Mouse (Mus musculus): Measurements from ENCODE around the gene Gm37240.
"Not testable (repeated sequence)": the region's sequence is repeated elsewhere in the genome, so short reads cannot be mapped to it uniquely, and the experiment has no call there.

Gm37240 gene

DNA sequence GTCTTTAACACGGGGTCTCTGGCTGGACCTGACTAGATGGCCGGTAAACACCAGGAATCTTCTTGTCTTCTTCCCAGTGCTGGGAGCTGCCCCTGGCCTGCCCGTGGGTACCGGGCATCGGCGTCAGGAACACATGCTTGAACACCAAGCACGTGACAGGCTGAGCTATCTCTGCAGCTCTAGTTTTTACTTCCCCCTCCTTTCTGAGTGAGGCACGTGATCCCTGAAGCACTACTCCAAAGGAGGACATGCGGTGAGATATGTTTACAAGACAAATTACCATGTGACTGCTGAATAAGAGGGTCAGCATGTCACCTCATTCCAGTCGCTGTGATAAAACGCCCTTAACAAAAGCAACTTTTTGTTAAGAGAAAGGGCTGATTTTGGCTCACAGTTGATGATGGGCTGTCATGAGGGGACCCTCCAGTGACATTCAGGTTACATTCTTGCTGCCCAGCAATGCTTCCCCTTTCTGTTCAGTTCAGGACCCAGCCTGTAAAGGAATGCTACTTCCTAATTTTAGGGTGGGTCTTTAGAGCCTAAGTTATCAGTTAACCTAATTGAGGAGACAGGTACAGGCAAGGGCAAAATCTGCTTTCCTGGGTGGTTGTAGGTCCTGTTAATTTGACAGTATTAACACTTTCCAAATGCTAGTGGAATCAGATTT lies 1003.4 kb downstream of the Gm37240 start:
- DNase-seq (ENCODE audit: low spot score): peak; percentile 80

DNA sequence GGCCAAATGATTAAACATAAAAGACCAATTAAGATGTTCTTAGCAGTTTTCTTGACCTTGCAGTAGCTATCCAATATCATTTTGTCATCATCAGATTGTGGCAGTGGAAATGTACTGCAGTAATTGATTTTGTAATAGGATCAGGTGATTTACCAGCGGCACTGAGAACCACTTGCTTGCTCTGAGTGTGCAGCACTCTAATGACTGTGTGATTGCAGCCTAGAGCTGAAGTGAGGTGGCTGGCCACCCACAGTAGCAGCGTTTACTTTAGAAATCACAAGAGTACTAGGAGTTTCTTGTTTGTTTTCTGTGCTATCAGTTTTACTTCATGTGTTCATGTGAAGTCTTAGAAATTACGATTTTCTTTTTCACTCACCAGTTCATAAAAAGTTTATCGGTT lies 1011.1 kb downstream of the Gm37240 start:
- peak; percentile 60 for DNase-seq (ENCODE audit: low spot score)

GRCm38 (mm10) chr3:84875306-84875705 lies 1012.0 kb downstream of the Gm37240 start:
- peak; percentile 48 for DNase-seq (ENCODE audit: low spot score)

- no peak for DNase-seq (ENCODE audit: low spot score)
Observed at GRCm38 (mm10) chr3:84870126-84870525, 1017.2 kb downstream of the Gm37240 start.

DNA sequence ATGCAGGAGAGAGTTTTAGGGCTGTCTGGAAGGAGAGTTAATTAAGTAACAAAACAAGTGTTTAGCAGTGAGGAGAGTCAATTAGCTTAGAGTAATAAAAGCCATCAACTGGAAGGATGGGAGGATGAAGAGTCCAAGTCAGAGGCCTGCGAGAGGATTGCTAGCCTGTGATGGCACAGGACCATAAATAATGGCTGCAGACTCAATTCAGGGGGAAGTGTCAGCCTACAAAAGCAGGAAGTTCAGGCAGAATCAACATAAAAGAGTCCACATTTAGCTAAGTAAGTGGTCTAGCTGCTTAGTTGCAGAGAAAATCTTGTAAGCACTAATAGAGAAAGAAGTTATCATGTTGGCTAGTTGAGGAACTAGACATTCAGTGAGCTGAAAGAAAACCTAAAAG lies 1019.3 kb downstream of the Gm37240 start:
- DNase-seq (ENCODE audit: low spot score): no peak

DNA sequence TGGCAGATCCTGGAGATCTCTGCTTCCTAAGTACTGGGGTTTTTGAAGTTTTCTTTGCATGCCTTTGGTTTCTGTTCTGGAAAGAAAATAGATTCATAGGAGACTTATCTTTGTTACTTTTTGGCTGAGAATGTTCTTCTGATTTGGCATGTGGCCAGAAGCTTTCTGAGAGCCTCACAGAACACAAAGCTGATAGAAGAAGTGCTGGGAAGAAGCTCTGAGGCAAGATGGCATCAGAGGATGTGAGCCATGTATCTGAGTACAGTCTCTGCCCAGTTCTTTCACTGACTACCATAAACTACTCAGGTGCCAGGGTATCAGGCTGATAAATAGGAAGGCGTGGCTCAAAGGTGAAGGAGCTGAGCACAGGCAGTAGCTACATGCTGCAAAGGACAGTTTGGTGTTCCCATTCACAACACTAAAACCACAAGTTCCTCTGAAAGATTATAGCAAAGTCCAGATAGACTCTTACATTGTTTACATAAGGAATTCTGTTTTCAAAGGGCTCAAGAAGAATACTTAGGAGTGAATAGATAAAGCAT lies 1019.8 kb downstream of the Gm37240 start:
- DNase-seq (ENCODE audit: low spot score): no peak

DNA sequence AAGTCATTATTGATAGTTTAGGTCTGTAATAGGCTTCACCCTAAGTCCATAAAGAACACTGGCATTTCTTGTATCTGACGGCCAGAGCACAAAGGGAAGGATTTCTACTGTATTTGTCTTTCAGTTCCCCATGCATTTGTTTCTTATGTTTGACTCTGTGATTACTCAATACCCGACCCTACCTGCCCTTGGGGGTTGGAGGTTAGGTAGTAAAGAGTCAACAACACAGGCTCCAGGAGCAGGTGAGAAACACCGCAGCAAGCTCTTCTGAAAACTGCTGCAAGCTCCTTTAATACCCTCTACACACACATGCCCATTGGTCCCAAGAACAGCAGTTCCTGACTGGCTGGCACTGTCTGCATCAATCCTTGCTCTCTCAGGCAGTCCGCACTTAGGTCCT lies 1020.5 kb downstream of the Gm37240 start:
- DNase-seq (ENCODE audit: low spot score): no peak

- DNase-seq (ENCODE audit: low spot score): no peak
Observed at GRCm38 (mm10) chr3:84865684-84866083, 1021.6 kb downstream of the Gm37240 start.

GRCm38 (mm10) chr3:84861817-84862216 lies 1025.5 kb downstream of the Gm37240 start:
- DNase-seq (ENCODE audit: low spot score): not testable (repeated sequence)

DNA sequence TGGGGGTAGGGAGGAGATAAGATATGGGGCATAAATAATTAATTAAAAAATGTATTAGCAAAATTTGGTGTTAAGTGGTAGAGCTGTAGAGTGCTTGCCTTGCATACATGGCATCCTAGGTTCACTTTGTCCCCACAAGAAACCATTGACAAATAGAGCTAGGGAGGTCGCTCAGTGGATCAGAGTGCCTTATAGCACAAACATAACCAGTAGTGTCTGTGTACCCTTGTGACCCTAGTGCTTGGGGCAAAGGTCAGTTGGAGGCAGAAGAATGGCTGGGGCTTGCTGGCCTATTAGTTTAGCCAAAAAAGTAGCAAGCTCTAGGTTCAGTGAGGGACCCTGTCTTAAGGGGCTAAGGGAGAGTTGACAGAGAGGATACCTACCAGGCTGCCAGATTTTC lies 1026.6 kb downstream of the Gm37240 start:
- DNase-seq (ENCODE audit: low spot score): no peak

DNA sequence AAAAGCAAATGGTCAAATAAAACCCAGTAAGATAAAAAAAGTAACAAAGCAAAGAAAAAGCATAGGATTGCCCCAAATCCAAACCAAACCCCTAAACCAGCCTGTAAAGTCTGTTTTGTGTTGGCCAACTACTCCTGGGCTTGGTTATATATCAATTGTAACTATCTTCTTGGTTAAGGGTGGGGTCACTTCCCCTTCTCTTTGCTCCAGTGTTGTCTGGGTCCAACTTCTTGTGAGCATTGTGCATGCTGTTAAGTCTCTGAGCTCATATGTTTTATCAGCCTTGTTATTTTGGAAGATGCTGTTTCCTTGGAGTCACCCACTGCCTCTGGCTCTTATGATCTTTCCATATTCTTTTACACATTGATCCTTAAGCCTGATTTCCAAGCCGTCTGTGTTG lies 1032.9 kb downstream of the Gm37240 start:
- no peak for DNase-seq (ENCODE audit: low spot score)

GRCm38 (mm10) chr3:84852877-84853276 lies 1034.4 kb downstream of the Gm37240 start:
- peak; percentile 70 for DNase-seq (ENCODE audit: low spot score)

DNA sequence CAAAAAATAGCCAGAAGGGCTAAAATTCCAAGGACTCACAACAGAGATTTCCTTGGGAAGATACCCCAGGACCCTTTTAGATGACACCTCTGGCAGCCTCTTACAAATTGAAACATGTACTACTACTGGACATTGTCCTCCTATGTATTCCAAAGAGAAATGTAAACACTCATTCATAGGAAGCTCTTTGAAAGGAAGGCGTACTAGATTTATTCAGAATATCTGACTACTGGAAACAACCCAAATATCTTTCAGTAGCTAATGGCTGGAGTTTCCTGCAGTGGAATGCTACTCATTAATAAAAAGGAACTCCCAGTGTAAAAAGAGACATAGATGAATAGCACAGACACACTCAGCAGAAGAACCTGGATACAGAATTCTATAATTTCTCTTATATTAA lies 1035.5 kb downstream of the Gm37240 start:
- no peak for DNase-seq (ENCODE audit: low spot score)

DNA sequence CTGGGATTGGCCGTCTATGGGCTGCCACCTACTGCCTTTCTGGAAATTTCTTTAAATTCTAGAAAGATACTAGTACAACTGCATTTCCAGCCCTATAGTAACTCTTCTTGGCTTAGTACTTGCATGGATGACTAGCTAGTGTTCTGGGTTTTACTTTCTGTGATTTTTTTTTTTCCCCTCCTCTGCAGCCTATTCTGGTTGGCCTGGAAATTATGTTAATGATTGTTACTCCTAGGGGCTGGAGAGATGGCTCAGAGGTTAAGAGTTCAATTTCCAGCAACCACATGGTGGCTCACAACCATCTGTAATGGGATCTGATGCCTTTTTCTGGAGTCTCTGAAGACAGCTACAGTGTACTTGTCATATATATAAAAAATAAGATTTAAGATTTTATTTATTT lies 1036.9 kb downstream of the Gm37240 start:
- no peak for DNase-seq (ENCODE audit: low spot score)

DNA sequence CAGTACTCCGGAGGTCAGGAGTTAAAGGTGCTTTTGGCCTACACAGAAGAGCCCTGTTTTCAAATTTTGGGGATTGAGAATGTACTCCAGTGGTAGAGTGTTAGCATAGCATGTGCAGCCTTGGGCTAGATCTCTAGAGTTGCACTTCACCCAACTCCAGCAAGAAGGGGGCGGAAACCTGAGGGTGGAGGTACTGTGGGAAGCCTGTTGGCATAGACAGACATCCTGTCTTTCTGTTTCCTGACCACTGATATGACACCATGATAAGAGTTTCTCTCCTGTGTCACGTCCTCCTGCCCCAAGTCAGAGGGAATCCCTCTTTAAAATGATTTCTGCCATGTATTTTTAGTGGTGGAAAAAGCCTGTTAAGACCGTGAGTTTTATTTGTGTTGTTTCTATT lies 1038.5 kb downstream of the Gm37240 start:
- peak; percentile 76 for DNase-seq (ENCODE audit: low spot score)

DNA sequence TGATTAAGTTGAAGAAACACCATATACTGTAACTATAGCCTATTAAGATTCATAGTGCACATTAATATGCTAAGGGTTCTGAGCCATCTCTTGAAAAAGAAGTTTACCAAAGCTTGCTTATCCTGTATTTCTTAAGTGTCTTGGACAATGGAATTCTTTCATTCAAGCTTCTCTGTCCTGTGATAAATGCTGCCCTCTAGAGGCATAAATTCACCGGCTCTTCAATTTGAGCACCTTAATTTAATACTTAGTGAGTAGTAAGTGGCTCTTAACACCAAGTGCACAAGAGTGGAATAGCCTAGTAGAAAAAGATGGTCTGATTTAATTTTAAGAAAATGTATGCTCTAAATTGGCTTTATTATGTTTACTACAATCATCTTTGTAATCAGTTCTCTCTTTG lies 1043.7 kb downstream of the Gm37240 start:
- DNase-seq (ENCODE audit: low spot score): peak; percentile 84

GRCm38 (mm10) chr3:84842793-84843192 lies 1044.5 kb downstream of the Gm37240 start:
- no peak for DNase-seq (ENCODE audit: low spot score)

GRCm38 (mm10) chr3:84841271-84841670 lies 1046.0 kb downstream of the Gm37240 start:
- DNase-seq (ENCODE audit: low spot score): no peak

DNA sequence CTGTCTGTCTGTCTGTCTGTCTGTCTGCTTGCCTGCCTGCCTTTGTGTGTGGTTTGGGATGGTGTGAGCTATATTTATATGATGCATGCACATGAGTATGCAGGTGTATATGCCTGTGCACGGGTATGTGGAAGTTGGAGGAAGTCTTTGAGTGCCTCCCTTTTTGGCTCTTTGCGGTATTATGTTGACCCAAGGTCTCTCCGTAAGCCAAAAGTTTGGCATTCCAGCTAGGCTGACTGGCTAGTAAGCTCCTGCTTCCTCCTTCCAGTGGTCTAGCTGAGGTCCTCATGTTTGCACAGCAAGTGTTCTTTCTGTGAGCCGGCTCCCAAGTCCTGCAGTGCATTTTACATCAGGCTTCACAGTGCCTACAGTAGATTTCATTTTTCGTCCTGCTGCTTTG lies 1047.8 kb downstream of the Gm37240 start:
- DNase-seq (ENCODE audit: low spot score): no peak

- no peak for DNase-seq (ENCODE audit: low spot score)
Observed at GRCm38 (mm10) chr3:84837984-84838383, 1049.3 kb downstream of the Gm37240 start.

DNA sequence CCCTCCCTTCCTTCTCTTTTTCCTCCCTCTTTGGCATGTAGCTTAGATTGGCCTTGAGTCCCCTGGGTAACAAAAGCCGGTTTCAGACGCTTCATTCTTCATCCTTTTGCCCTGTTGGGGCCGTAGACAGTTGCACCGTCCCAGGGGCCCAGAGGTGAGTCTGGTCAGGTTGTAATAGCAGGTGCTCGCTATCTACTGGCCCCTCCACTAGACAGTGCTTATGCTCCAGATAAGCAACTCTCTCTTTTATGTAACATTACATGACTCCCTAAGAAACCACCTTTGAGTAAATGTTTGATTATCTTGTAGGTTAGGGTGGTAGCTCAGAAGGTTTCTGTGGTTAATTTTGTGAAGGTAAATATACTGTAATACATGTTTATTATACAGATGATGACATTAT lies 1051.3 kb downstream of the Gm37240 start:
- DNase-seq (ENCODE audit: low spot score): no peak

- DNase-seq (ENCODE audit: low spot score): no peak
Observed at GRCm38 (mm10) chr3:84829366-84829765, 1058.0 kb downstream of the Gm37240 start.

- DNase-seq (ENCODE audit: low spot score): no peak
Observed at GRCm38 (mm10) chr3:84827617-84828016, 1059.7 kb downstream of the Gm37240 start.

DNA sequence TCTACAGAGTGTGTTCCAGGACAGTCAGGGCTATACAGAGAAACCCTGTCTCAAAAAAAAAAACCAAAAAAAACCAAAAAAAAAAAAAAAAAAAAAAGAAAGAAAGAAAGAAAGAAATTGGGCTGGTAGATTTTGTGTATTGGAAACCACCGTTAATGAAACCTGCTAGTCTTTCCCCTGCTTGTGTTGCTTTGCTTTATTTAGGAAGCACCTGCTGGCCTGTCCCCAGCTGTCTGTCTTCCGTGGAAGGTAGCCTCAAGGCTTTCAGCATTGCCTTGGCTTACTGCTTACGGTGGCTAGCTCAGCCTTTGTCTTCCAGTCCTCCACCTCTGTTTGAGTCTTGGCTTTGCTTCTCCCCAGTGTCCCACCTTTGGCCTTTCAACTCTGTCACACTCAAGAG lies 1060.4 kb downstream of the Gm37240 start:
- DNase-seq (ENCODE audit: low spot score): no peak

All from lung, postnatal 25 days (tissue).